Mouse (Mus musculus) left cerebral cortex, adult 18-20 months (tissue): ENCODE data around the gene Gm42372. TPM values are rescaled to one million over a fixed set of nuclear protein-coding genes. Genes with fewer than 3 reads are reported as not detected.

Experiments used
- DNase-seq, 2 experiments: peaks; one replicate each; pipeline ENCODE4 v3.0.0; 2021 to 2022; ENCODE audit warnings: low spot score in 2 of 2, mixed read lengths in 1 of 2
- total RNA-seq, 2 experiments: library from RNA; stranded (reverse); gene quantifications; 2 replicates each; pipeline ENCODE4 v1.2.3; 2021

The Gm42372 gene
- total RNA-seq, 2 experiments from 2014 or later = 61.0 to 65.7 TPM

DNA sequence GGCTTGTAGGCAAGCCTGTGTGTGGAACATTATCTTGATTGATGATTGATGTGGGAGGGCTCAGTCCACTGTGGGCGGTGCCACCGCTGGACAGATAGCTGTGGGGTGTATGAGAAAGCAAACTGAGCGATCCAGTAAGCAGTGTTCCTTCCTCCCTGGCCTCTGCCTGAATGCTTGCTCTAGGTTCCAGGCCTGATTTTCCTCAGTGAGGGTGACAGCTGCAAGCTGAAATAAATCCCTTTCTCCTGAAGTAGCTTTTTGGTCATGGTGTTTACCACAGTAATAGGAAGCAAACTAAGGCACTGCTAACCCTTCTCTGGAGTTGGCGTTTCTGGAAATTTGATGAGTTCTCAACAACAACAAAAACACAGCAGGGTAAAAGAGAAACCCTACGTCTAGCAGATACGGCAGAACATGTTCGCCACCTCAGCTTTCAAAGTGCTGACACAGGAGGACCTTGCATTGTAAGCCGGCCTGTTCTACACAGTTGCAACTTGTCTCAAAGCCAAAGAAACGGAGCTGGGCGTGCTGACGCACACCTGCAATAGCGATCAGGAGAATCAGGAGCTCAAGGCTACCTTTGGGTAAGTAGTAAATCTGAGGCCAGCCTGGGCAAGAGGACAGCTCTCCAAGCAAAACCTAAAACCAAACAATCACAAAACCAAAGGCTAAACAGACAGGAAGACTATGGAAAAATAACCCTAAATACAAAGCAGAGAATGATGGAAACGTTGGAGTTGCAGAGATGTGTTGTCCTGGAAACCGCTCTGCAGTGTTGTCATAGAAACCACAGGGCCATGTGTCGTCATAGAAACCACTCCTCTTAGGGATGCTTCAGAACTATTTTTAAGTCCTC, 26.2 kb upstream of the Gm42372 start:
- peak in 1 of 2 experiments; percentile 69 for DNase-seq

DNA sequence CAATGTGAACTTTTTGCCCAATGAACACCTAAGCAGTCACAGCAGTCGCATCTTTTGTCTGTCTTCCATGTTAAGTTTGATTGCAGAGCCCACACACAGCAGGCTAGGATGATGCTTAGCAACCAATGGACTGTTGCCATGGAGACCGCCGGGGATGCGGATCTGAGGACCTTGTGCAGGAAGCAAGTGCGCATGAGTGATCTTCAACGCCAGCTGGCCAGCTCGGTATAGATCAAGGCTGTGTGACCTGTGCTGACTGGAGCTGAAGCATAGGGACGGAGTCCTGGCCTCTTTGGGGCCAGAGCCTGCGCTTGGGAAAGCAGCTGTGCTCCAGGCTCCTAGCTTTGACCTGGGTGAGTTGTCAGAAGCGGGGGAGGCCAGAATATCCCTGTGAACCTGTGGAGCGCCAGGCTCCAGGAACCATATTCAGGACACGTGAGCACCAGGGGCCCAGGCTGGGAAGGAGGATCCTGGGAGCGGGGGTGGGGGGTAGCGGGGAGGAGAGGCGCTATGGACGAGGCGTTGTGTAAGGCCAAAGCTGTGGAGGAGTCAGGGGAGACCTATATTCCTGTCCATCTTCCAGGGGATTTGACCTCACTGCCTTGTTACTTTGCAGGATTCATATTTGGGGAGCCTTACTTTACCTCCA, 23.2 kb upstream of the Gm42372 start, which contains the start of gene Pnmal1:
Pnmal1 (plus strand) TSS at position 141 of the 649 bp plus-strand sequence.
- DNase-seq = peak; percentile 95 to 96

- no peak for DNase-seq
Measured at GRCm38 (mm10) chr7:16961678-16962077, 21.2 kb upstream of the Gm42372 start.

DNA sequence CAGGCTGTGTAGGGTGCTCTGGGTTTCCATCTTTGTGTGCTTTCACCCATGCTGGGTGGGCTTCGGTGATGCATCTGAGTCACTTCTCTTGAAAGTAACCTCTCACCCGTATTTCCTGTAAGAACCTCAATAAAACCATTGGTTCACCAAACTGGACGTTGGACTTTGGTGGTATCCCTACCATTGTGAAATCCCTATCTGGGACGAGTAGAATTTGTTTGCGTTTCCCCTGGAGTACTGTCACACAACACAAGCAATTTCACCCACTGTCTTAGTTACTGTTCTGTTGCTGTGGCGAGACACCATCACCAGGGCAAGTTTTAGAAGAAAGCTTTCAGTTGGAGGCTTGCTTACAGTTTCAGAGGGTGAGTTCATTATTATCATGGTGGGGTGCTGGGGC, 14.5 kb upstream of the Gm42372 start:
- no peak for DNase-seq

GRCm38 (mm10) chr7:16971160-16971559, 11.7 kb upstream of the Gm42372 start:
- no peak for DNase-seq

DNA sequence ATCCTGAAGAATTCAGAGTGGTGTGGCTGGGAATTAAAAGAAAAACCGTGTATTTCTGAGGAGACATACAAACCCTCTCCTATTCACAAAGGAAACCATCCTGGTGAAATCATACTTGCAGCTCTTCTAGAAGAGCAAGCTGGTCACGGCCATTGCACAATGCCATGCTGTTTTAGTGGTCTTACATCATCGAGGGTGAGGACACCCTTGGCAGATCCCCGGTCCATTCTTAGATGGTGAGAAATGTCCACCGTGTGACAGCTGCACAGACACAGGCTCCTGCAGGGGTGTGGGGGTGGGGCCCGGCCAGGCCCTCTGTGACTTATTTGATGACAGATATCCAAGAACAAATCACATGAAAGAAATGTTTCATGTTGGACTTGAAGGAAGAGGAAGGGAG, 8.9 kb upstream of the Gm42372 start:
- DNase-seq = no peak

DNA sequence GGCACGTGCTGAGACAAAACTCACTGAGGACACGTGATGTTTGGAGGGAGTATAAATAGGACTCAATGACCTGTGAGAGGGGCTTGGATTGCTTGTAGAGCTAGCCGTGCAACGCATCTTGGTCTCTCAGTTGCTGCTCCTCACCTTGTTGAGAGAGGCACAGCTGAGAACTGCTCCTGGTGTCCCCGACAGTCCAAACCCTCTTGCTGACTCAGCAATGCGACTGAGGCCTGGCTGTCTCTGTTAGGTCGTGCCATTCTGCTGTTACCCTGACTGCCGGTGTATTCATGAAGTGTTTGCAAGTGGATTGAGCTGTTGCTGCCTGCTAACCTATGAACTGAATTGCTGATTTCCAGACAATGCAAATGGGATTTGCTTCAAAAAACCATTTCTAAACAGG, 6.6 kb upstream of the Gm42372 start:
- DNase-seq = no peak

DNA sequence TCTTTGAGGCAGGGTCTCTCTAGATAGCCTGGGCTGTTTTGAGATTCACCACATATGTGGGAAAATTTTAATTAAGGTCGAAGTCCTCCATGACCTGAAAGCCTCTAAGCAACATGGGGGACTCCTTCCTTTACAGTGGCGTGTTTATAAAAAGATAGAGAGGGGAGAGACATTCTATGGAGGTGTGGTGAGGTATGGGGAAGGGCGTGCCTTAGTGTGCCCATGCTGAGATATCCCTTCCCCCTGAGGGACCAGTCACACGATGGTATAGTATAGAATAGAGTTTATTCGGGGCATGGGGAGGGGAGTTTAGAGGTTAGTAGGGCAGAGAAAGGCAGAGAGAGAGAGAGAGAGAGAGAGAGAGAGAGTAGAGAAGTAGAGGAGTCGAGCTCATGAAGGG, 4.7 kb upstream of the Gm42372 start:
- no peak for DNase-seq

- no peak for DNase-seq
Measured at GRCm38 (mm10) chr7:16978593-16978992, 4.3 kb upstream of the Gm42372 start.

- DNase-seq = peak in 1 of 2 experiments; percentile 41
Measured at GRCm38 (mm10) chr7:16980348-16980747, 2.5 kb upstream of the Gm42372 start.

DNA sequence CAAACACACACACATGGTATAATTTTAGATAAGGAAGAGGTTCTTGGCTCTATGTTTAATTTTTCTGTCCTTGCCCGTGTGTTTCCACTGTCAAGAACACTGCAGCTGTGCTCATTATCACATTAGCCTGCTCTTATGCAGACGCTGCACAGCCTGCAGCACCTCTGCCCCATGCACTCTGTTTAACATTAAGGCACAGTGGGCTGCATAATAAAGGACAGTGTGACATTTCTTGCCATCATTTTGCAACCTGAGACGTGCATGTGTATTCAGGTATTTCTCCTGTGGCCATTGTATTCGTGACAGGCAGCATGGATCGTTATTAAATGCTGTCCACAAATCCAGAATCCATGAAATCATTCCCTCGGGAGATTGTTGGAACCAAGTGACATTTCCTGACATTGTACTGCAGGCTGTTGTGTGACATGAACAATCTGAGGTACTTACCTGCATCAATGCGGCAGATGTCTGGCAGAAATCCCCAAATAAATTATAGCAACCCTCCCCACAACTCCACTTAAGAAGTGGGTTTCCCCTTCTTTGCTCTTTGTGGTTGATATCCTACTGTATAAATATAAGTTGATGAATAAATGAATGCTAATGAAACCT, 4.8 kb downstream of the Gm42372 start:
- DNase-seq = no peak

DNA sequence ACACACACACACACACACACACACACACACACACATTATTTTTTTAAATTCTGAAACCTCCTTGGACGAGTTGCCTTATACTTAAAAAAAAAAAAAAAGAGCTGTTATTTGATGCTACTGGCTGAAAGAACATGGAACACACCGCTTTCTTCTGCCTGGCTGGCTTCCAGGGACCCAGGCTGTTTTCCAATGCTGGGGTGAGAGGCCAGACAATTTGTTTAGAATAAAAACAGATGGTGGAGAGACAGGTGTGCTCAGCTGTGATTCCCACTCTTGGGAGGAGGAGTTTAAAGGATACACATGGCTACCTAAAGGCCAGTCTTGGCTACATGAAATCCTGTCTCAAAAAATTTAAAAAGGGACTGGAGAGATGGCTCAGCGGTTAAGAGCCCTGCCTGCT, 5.5 kb downstream of the Gm42372 start:
- no peak for DNase-seq

DNA sequence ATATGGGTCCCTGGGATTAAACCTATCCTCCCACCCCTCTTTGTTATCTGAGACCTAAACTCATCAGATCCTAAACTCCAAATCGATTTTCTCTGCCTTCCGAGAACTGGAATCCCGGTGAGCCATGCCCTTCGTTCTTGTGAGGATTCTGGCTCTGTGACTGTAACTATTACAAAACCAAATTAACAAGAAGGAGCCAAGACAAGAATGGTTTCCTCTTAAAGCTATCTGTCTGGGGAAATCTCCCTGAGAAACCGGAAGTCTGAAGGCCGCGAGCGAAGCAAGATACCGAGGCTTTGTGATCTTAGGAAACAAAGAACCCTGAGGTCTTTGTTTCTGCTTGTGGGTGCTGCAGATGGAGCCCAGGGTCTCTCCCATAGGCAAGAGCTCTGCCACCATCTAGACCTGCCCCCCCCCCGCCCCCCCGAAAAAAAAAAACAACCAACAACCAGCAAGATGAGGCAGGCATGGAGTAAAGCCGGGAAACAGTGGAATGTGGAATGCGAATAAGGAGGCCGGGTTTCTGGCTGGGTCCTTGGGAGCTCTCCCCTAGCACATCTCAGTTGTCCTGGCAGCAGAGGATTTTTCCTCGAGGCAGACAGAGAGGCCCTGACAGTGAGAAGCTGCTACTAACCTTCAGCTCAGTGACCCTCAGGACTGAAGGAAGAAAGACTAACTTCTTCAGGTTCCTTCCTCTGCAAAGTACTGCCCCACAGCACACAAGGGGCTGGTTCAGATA, 7.3 kb downstream of the Gm42372 start:
- no peak for DNase-seq

GRCm38 (mm10) chr7:16991681-16992450, 9.0 kb downstream of the Gm42372 start:
- DNase-seq = no peak

DNA sequence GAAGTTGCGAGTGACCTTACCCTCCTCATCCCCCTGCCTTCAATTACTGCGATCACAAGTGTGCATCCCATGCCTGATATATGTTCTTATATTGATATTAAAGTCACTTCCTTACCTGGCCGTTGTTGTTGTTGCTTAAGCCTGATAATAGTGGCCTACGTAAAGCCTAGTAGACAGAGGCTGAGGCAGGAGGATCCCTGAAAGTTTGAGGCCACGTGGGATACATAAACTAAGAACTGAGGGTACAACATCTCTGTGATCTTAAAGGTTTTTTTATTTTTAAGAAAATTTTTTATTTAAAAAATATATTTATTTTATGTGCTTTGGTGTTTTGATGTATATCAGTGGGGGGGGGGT, 9.5 kb downstream of the Gm42372 start, which contains the start of gene Ccdc8:
Ccdc8 (plus strand) TSS at position 258 of the 357 bp plus-strand sequence.
- DNase-seq = no peak

DNA sequence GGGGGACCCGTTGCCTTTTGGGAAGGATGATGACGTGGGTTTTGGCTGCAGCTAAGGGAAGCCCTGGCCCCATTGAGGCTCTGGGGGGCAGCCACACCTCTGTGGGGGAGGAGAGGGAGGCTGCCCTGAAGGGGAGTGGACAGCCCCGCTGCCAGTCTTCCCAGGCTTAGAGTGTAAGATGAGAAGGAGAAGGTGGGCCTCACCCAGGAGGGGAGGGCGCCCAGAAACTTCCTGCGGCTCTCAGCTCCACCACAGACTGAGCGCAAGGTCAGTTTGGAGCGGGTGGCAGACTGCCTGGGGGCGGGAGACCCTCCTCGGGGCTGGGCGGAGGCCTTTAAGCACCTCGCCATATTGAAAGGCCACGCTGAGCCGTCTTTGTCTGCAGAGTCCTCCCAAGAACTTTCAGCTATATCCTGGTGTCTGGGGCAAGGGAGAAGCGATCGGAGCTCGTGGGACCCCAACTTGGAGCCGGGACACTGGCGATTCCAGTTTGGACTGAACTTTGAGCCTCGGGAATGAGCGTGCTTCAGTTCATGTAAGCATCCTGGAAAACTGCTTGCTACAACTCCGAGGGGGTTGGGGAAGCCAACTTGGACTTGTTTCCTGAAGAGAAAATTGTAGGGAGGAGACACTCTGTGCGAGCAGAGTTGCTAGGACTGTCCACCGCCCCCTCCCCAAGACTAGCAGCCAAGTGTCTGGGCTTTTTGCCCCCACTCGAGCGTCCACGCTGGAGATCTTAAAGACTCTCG, 10.9 kb downstream of the Gm42372 start:
- DNase-seq = no peak

DNA sequence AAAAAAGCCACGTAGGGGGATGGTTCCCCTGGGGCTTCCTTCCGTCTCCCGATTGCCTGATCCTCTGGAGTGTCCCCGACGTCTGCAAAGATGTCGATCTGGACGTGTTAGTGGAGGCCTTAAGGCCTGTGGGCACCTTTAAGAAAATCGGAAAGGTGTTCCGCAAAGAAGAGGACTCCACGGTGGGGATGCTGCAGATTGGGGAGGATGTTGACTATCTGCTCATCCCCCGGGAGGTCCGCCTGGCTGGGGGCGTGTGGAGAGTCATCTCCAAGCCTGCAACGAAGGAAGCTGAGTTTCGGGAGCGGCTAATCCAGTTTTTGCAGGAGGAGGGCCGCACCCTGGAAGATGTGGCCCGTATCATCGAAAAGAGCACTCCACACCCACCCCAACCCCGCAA, 11.5 kb downstream of the Gm42372 start:
- no peak for DNase-seq

- no peak for DNase-seq
Measured at GRCm38 (mm10) chr7:16995345-16995744, 12.5 kb downstream of the Gm42372 start.

GRCm38 (mm10) chr7:16999233-16999632, 16.3 kb downstream of the Gm42372 start:
- no peak for DNase-seq

- DNase-seq = peak; percentile 88 to 92
Measured at GRCm38 (mm10) chr7:16999650-17000049, 16.8 kb downstream of the Gm42372 start.
